Comparison of ENCODE assay signal across 14 mouse cellular contexts in the genomic region with DNA sequence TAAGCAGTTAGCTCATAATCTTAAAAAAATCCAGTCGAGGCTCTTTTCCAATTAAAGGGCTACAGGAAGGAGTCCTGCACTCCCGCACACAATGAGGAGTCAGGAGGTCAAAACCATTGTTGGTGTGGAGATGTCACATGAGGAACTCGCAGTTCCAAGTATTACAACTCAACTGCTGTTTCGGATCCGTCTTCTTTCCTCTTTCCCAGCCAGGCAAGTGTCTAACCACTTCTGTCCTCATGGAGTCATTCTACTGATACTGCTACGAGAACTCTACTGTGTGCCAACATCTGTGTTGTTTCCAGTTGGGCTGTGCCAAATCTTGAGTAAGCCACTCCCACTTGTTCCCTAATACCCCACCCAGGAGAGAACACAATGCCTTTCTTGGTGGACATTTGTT. TPM values are rescaled to one million over a fixed set of nuclear protein-coding genes. Genes with fewer than 3 reads are reported as not detected.
A peak's percentile ranks its signal among the peaks of the same experiment; 100 is the strongest.
DNase-seq lines count a peak whose midpoint lies in the region; ATAC-seq and TF ChIP-seq lines count a peak whose summit lies in the region.
"Had no signal": no experiment of that assay in that cellular context is flagged by ENCODE, and none has a peak within 500 bp of the region (broad histone marks: within the 10 kb centered on the region; RNA-seq: fewer than 3 reads in every experiment).

No protein-coding gene starts in this region.

- intact Hi-C loops in heart, postnatal 10 days (cut with DNase I), result no loop called here

- H3K9ac ChIP-seq in kidney, embryonic 15.5 days, result no peak overlapping the region
- H3K9ac ChIP-seq in forebrain, embryonic 16.5 days (replicated peaks; ENCODE audit: low read depth, low read length), result no peak overlapping the region
- H3K9ac ChIP-seq: neural tube, embryonic 12.5 days had no signal

- no peaks in the 10 kb centered on the region for H3K27me3 ChIP-seq in kidney, adult 2 months (replicated peaks; ENCODE audit: control insufficient read depth, insufficient read depth, low read length)
- no peaks in the 10 kb centered on the region for H3K27me3 ChIP-seq in kidney, embryonic 15.5 days
- H3K27me3 ChIP-seq in forebrain, embryonic 16.5 days (replicated peaks; ENCODE audit: control insufficient read depth, insufficient read depth, low read length), result no peaks in the 10 kb centered on the region
- H3K27me3 ChIP-seq: neural tube, embryonic 12.5 days had no signal

- TF ChIP-seq POLR2A in kidney, adult 2 months (IDR thresholded peaks at IDR 0.05; ENCODE audit: low read depth, low read length), result no peak

- peak overlapping the region; percentile 54; the same call in 1 of the 2 replicates for H3K27ac ChIP-seq in kidney, adult 2 months (ENCODE audit: insufficient read depth, low read depth, low read length)
- H3K27ac ChIP-seq in kidney, embryonic 15.5 days, result no peak overlapping the region
- no peak overlapping the region for H3K27ac ChIP-seq in forebrain, embryonic 16.5 days (ENCODE audit: low read length)
- H3K27ac ChIP-seq: kidney, postnatal 0 days; left cerebral cortex, adult 2 months; neural tube, embryonic 12.5 days had no signal

- H3K36me3 ChIP-seq in kidney, adult 2 months (ENCODE audit: control insufficient read depth, insufficient read depth, low read length), result no peaks in the 10 kb centered on the region
- H3K36me3 ChIP-seq in kidney, embryonic 15.5 days, result no peaks in the 10 kb centered on the region
- H3K36me3 ChIP-seq in forebrain, embryonic 16.5 days (ENCODE audit: control insufficient read depth, insufficient read depth), result no peaks in the 10 kb centered on the region
- H3K36me3 ChIP-seq: neural tube, embryonic 12.5 days had no signal

- 59% methylated on average over 6 of the region's 6 CpGs for WGBS in kidney, adult 2 months
- 68% methylated on average over 6 of the region's 6 CpGs for WGBS in kidney, embryonic 15.5 days
- WGBS in forebrain, embryonic 16.5 days, result 85% methylated on average over 6 of the region's 6 CpGs

- no peak for TF ChIP-seq CTCF in kidney, adult 2 months (conservative IDR thresholded peaks at IDR 0.05; ENCODE audit: insufficient read depth, insufficient read length, low read depth, low read length)

- H3K9me3 ChIP-seq in kidney, embryonic 15.5 days (replicated peaks), result no peaks in the 10 kb centered on the region
- H3K9me3 ChIP-seq in forebrain, embryonic 16.5 days (ENCODE audit: control insufficient read depth, low read length), result no peaks in the 10 kb centered on the region
- H3K9me3 ChIP-seq: neural tube, embryonic 12.5 days had no signal

- H3K4me1 ChIP-seq in kidney, adult 2 months (ENCODE audit: control insufficient read depth, insufficient read depth, low read length), result peaks cover 7% of the 10 kb centered on the region; the same call in 1 of the 2 replicates
- peaks cover 15% of the 10 kb centered on the region for H3K4me1 ChIP-seq in kidney, embryonic 15.5 days
- H3K4me1 ChIP-seq in forebrain, embryonic 16.5 days (replicated peaks; ENCODE audit: control insufficient read depth, insufficient read depth, low read length), result peaks cover 12% of the 10 kb centered on the region

- no peak overlapping the region for H3K4me2 ChIP-seq in kidney, embryonic 15.5 days
- H3K4me2 ChIP-seq in forebrain, embryonic 16.5 days (ENCODE audit: low read length), result no peak overlapping the region
- H3K4me2 ChIP-seq: neural tube, embryonic 12.5 days had no signal

- ATAC-seq in kidney, embryonic 15.5 days (replicated peaks; ENCODE audit: low FRiP score), result no peak
- ATAC-seq in forebrain, embryonic 16.5 days, result no peak
- ATAC-seq: midbrain, embryonic 16.5 days had no signal

- DNase-seq in kidney, adult 2 months, result peak; percentile 75
- peak; percentile 74 to 87 for DNase-seq in heart, adult 9 months (ENCODE audit: low spot score in 2 of 2)
- peak; percentile 64 to 73 for DNase-seq in heart, postnatal 10 days
- DNase-seq in lung, postnatal 10 days, result peak; percentile 41
- DNase-seq in layer of hippocampus, postnatal 10 days (ENCODE audit: low spot score in 2 of 2), result no peak
- DNase-seq: cerebellum, adult 18-20 months; liver had no signal

- no peak overlapping the region for H3K4me3 ChIP-seq in kidney, adult 2 months (ENCODE audit: insufficient read depth, low read depth, low read length)
- no peak overlapping the region for H3K4me3 ChIP-seq in kidney, embryonic 15.5 days (replicated peaks)
- no peak overlapping the region for H3K4me3 ChIP-seq in forebrain, embryonic 16.5 days (replicated peaks; ENCODE audit: low read length)
- H3K4me3 ChIP-seq: erythroblast, embryonic 14.5 days; left cerebral cortex, adult 2 months; neural tube, embryonic 12.5 days had no signal

RNA-seq across cellular contexts. Expression of a gene that starts 2.3 kb away (rescaled TPM):
- polyA plus RNA-seq in kidney, adult 2 months (2012; rRNA removed), result 8.3 and 9.1 TPM in 2 replicates
- 25.4 and 25.6 TPM in 2 replicates for polyA plus RNA-seq in kidney, embryonic 15.5 days (2015; fragmentation: Nextera tagmentation; extraction: Ambion mirVana)
- 10 to 100 TPM; 45.0 to 46.9 TPM for total RNA-seq in heart, postnatal 10 days (2021)
- polyA plus RNA-seq in forebrain, embryonic 16.5 days (2015; fragmentation: Nextera tagmentation; extraction: Ambion mirVana), result 138 and 143 TPM in 2 replicates
- 100 to 1,000 TPM; 290 to 301 TPM for total RNA-seq in layer of hippocampus, postnatal 10 days (2021)

RNA-seq across cellular contexts. Expression of a gene that starts 30.9 kb away (rescaled TPM):
- polyA plus RNA-seq in kidney, adult 2 months (2012; rRNA removed), result 59.9 and 69.9 TPM in 2 replicates
- 76.4 and 79.6 TPM in 2 replicates for polyA plus RNA-seq in kidney, embryonic 15.5 days (2015; fragmentation: Nextera tagmentation; extraction: Ambion mirVana)
- 10 to 100 TPM; 81.3 to 83.9 TPM for total RNA-seq in heart, postnatal 10 days (2021)
- polyA plus RNA-seq in forebrain, embryonic 16.5 days (2015; fragmentation: Nextera tagmentation; extraction: Ambion mirVana), result 44.6 and 48.1 TPM in 2 replicates
- total RNA-seq in layer of hippocampus, postnatal 10 days (2021), result 10 to 100 TPM; 52.0 to 57.0 TPM

Comparison
In these comparisons a context has a peak if more than half of its experiments do, and no peak if none do; other contexts are left out.
1. DNase-seq: peak in kidney, adult 2 months (single experiment), heart, adult 9 months (2 of 2), heart, postnatal 10 days (2 of 2) and lung, postnatal 10 days (single experiment); none in layer of hippocampus, postnatal 10 days (0 of 2).